Mouse (Mus musculus) limb, embryonic 14.5 days (tissue): ENCODE results near the gene Arhgef11. TPM values are rescaled to one million over a fixed set of nuclear protein-coding genes. Genes with fewer than 3 reads are reported as not detected.

Source experiments
- ATAC-seq: fragments of 200-750 bp; cut with Nextera tagmentation; 2 replicates; pipeline ENCODE4 v1.8.0; 2017; ENCODE audit warnings: low read depth, moderate number of reproducible peaks, moderate TSS enrichment; ENCODE audit not compliant: low FRiP score
- DNase-seq: peaks from one replicate; pipeline ENCODE4 v3.0.0-alpha.2; 2015; ENCODE audit warnings: low spot score
- H3K27ac ChIP-seq: fragments of 300-500 bp; sonication (generic); replicated peaks from 2 replicates; pipeline ENCODE4 v1.5.1; 2014; ENCODE audit warnings: low read depth, mild to moderate bottlenecking, low read length, moderate library complexity, mixed read lengths
- H3K27me3 ChIP-seq: fragments of 300-500 bp; sonication (generic); 2 replicates; pipeline ENCODE4 v1.6.1; 2014; ENCODE audit warnings: low read length, mixed read lengths; ENCODE audit not compliant: control insufficient read depth, insufficient read depth
- H3K36me3 ChIP-seq: fragments of 300-500 bp; sonication (generic); 2 replicates; pipeline ENCODE4 v1.6.1; 2014; ENCODE audit warnings: mild to moderate bottlenecking, low read length, moderate library complexity, mixed read lengths; ENCODE audit not compliant: control insufficient read depth, insufficient read depth
- H3K4me1 ChIP-seq: fragments of 300-500 bp; sonication (generic); 2 replicates; pipeline ENCODE4 v1.6.1; 2014; ENCODE audit warnings: antibody characterized with exemption, low read length, mixed read lengths; ENCODE audit not compliant: control insufficient read depth, insufficient read depth
- H3K4me2 ChIP-seq: fragments of 300-500 bp; sonication (generic); replicated peaks from 2 replicates; pipeline ENCODE4 v1.6.1; 2014; ENCODE audit warnings: low read depth, mild to moderate bottlenecking, low read length, moderate library complexity; ENCODE audit not compliant: severe bottlenecking
- H3K4me3 ChIP-seq: fragments of 300-500 bp; sonication (generic); replicated peaks from 2 replicates; pipeline ENCODE4 v1.5.1; 2014; ENCODE audit warnings: low read length
- H3K9ac ChIP-seq: fragments of 300-500 bp; sonication (generic); 2 replicates; pipeline ENCODE4 v1.6.1; 2014; ENCODE audit warnings: mild to moderate bottlenecking, low read depth, low read length, moderate library complexity; ENCODE audit not compliant: severe bottlenecking
- H3K9me3 ChIP-seq: fragments of 300-500 bp; sonication (generic); 2 replicates; pipeline ENCODE4 v1.6.1; 2016; ENCODE audit warnings: low read length; ENCODE audit not compliant: control insufficient read depth
- POLR2A ChIP-seq: fragments of 200-500 bp; IDR thresholded peaks from 2 replicates; pipeline ENCODE4 v1.8.0; 2012; ENCODE audit warnings: inconsistent platforms, mild to moderate bottlenecking, moderate library complexity, borderline replicate concordance; ENCODE audit not compliant: insufficient read depth, insufficient read length; ENCODE audit errors: extremely low read depth
- WGBS: fragments of 180-500 bp; shearing (Covaris S2); extraction: QIAGEN DNeasy Blood & Tissue Kit; methylation state at CpG from one replicate; pipeline ENCODE4 v1.1.7; 2014; 5-methylcytosine and 5-hydroxymethylcytosine counted together
- polyA plus RNA-seq, 2 experiments: library from polyadenylated mRNA; depleted of rRNA in 1 of 2; stranded (reverse) in 1 of 2; unstranded in 1 of 2; fragments of >200 nt; fragmentation: Nextera tagmentation in 1 of 2; extraction: Ambion mirVana in 1 of 2; gene quantifications; 2 replicates each; pipeline versions ENCODE4 v1.2.1 to v1.2.3; 2012 to 2014

Arhgef11 gene
- polyA plus RNA-seq, 2 experiments, result 16.1 to 28.2 TPM

- Histone ChIP-seq H3K36me3 (no peaks in the 10 kb centered on the region), H3K9me3 (no peaks in the 10 kb centered on the region), H3K27me3 (no peaks in the 10 kb centered on the region), H3K4me1 (no peaks in the 10 kb centered on the region), H3K4me2 (no peak overlapping the region), H3K9ac (no peak overlapping the region), H3K27ac (no peak overlapping the region), H3K4me3 (no peak overlapping the region)
- no peak for TF ChIP-seq POLR2A
- ATAC-seq (no peak), DNase-seq (no peak)
- WGBS, result 86% methylated on average over 1 of the region's 1 CpGs
Measured at GRCm38 (mm10) chr3:87661291-87661690, 43.9 kb downstream of the Arhgef11 start.

GRCm38 (mm10) chr3:87718525-87718924, 101.2 kb downstream of the Arhgef11 start:
- no peak overlapping the region for H3K9ac ChIP-seq
- peaks cover 88% of the 10 kb centered on the region for H3K36me3 ChIP-seq
- H3K27me3 ChIP-seq, result no peaks in the 10 kb centered on the region
- no peak for DNase-seq
- no peaks in the 10 kb centered on the region for H3K4me1 ChIP-seq
- H3K9me3 ChIP-seq, result no peaks in the 10 kb centered on the region
- H3K4me2 ChIP-seq, result no peak overlapping the region
- 82% methylated on average over 2 of the region's 2 CpGs for WGBS
- H3K4me3 ChIP-seq, result no peak overlapping the region
- ATAC-seq, result no peak
- no peak for TF ChIP-seq POLR2A
- no peak overlapping the region for H3K27ac ChIP-seq

GRCm38 (mm10) chr3:87724556-87724955, 107.2 kb downstream of the Arhgef11 start:
- H3K36me3 ChIP-seq, result peaks cover 92% of the 10 kb centered on the region
- no peaks in the 10 kb centered on the region for H3K9me3 ChIP-seq
- DNase-seq (no peak), ATAC-seq (no peak)
- TF ChIP-seq POLR2A, result no peak
- no peaks in the 10 kb centered on the region for H3K4me1 ChIP-seq
- H3K27ac ChIP-seq, result no peak overlapping the region
- 69% methylated on average over 6 of the region's 6 CpGs for WGBS
- H3K4me3 ChIP-seq, result no peak overlapping the region
- H3K4me2 ChIP-seq, result no peak overlapping the region
- no peaks in the 10 kb centered on the region for H3K27me3 ChIP-seq
- no peak overlapping the region for H3K9ac ChIP-seq

- Histone ChIP-seq H3K4me1 (no peaks in the 10 kb centered on the region), H3K9me3 (no peaks in the 10 kb centered on the region), H3K4me3 (no peak overlapping the region), H3K27me3 (no peaks in the 10 kb centered on the region), H3K9ac (no peak overlapping the region), H3K4me2 (no peak overlapping the region), H3K27ac (no peak overlapping the region), H3K36me3 (peaks cover 93% of the 10 kb centered on the region)
- 97% methylated on average over 16 of the region's 16 CpGs for WGBS
- ATAC-seq, result no peak
- no peak for DNase-seq
- no peak for TF ChIP-seq POLR2A
Measured at GRCm38 (mm10) chr3:87725396-87726160, 108.2 kb downstream of the Arhgef11 start.

GRCm38 (mm10) chr3:87726191-87726590, 108.8 kb downstream of the Arhgef11 start:
- Histone ChIP-seq H3K9me3 (no peaks in the 10 kb centered on the region), H3K36me3 (peaks cover 93% of the 10 kb centered on the region), H3K4me3 (no peak overlapping the region), H3K27ac (no peak overlapping the region), H3K9ac (no peak overlapping the region), H3K4me2 (no peak overlapping the region), H3K4me1 (no peaks in the 10 kb centered on the region), H3K27me3 (no peaks in the 10 kb centered on the region)
- ATAC-seq, result no peak
- WGBS, result 97% methylated on average over 7 of the region's 7 CpGs
- TF ChIP-seq POLR2A, result no peak
- DNase-seq, result no peak

- WGBS, result 90% methylated on average over 6 of the region's 6 CpGs
- Histone ChIP-seq H3K4me2 (no peak overlapping the region), H3K4me3 (no peak overlapping the region), H3K27ac (no peak overlapping the region), H3K27me3 (no peaks in the 10 kb centered on the region), H3K36me3 (peaks cover 95% of the 10 kb centered on the region), H3K4me1 (no peaks in the 10 kb centered on the region), H3K9ac (no peak overlapping the region), H3K9me3 (no peaks in the 10 kb centered on the region)
- no peak for TF ChIP-seq POLR2A
- DNase-seq (no peak), ATAC-seq (no peak)
Measured at GRCm38 (mm10) chr3:87728696-87729095, 111.3 kb downstream of the Arhgef11 start.
